Mouse (Mus musculus): ENCODE measurements around the gene Arhgap42.

DNA sequence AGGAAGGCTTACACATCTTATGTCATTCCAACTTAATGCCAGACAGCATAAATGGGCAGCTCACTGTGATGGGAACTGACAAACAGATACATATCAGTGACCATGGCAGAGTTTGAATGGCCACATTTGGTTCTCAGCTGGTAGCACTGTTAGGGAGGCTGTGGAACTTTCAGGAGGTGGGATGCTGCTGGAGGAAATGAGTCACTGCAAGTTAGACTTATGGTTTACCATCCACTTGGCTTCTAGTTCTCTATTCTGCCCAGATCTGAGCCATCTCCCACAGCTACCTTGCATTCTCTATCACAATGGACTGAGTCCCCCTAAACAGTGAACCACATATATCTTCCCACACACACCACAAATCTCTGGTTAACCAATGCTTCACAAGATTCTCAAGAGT, 186.0 kb downstream of the Arhgap42 start:
- no peak for TF ChIP-seq POLR2A (IDR thresholded peaks at IDR 0.05; ENCODE audit: insufficient read depth, low read length)
- no peak for TF ChIP-seq CTCF (IDR thresholded peaks at IDR 0.05; ENCODE audit: low read depth, low read length)

Measured in ES-Bruce4 (cell line).